Mouse (Mus musculus) heart, embryonic 15.5 days (tissue): ENCODE data around the gene Cck. TPM values are rescaled to one million over a fixed set of nuclear protein-coding genes. Genes with fewer than 3 reads are reported as not detected.

ENCODE experiments used
- ATAC-seq: fragments of 200-750 bp; cut with Nextera tagmentation; replicated peaks from 2 replicates; pipeline ENCODE4 v1.8.0; 2017; ENCODE audit warnings: low read depth, moderate TSS enrichment; ENCODE audit not compliant: insufficient number of reproducible peaks, insufficient read depth, low FRiP score
- H3K27ac ChIP-seq: fragments of 300-500 bp; sonication (generic); 2 replicates; pipeline ENCODE4 v1.5.1; 2015; ENCODE audit warnings: mild to moderate bottlenecking, inconsistent platforms
- H3K27me3 ChIP-seq: fragments of 300-500 bp; sonication (generic); 2 replicates; pipeline ENCODE4 v1.6.1; 2015; ENCODE audit warnings: inconsistent platforms
- H3K36me3 ChIP-seq: fragments of 300-500 bp; sonication (generic); 2 replicates; pipeline ENCODE4 v1.6.1; 2015; ENCODE audit warnings: mild to moderate bottlenecking, inconsistent platforms
- H3K4me1 ChIP-seq: fragments of 300-500 bp; sonication (generic); replicated peaks from 2 replicates; pipeline ENCODE4 v1.6.1; 2015; ENCODE audit warnings: inconsistent platforms
- H3K4me2 ChIP-seq: fragments of 300-500 bp; sonication (generic); 2 replicates; pipeline ENCODE4 v1.6.1; 2015; ENCODE audit warnings: inconsistent platforms, mild to moderate bottlenecking, moderate library complexity
- H3K4me3 ChIP-seq: fragments of 300-500 bp; sonication (generic); 2 replicates; pipeline ENCODE4 v1.5.1; 2015; ENCODE audit warnings: mild to moderate bottlenecking, inconsistent platforms
- H3K9ac ChIP-seq: fragments of 300-500 bp; sonication (generic); 2 replicates; pipeline ENCODE4 v1.6.1; 2015; ENCODE audit warnings: mild to moderate bottlenecking, inconsistent platforms
- H3K9me3 ChIP-seq: fragments of 300-500 bp; sonication (generic); replicated peaks from 2 replicates; pipeline ENCODE4 v1.6.1; 2016; ENCODE audit warnings: inconsistent platforms
- WGBS: fragments of 180-500 bp; shearing (Covaris S2); methylation state at CpG from one replicate; pipeline ENCODE4 v1.1.7; 2015; ENCODE audit warnings: mixed read lengths; 5-methylcytosine and 5-hydroxymethylcytosine counted together
- polyA plus RNA-seq: library from polyadenylated mRNA; unstranded; fragments of >200 nt; fragmentation: Nextera tagmentation; extraction: Ambion mirVana; gene quantifications from 2 replicates; pipeline ENCODE4 v1.2.1, GENCODE M21; 2015

The Cck gene
- polyA plus RNA-seq, 1 experiment from 2014 or later = 0.81 TPM

DNA sequence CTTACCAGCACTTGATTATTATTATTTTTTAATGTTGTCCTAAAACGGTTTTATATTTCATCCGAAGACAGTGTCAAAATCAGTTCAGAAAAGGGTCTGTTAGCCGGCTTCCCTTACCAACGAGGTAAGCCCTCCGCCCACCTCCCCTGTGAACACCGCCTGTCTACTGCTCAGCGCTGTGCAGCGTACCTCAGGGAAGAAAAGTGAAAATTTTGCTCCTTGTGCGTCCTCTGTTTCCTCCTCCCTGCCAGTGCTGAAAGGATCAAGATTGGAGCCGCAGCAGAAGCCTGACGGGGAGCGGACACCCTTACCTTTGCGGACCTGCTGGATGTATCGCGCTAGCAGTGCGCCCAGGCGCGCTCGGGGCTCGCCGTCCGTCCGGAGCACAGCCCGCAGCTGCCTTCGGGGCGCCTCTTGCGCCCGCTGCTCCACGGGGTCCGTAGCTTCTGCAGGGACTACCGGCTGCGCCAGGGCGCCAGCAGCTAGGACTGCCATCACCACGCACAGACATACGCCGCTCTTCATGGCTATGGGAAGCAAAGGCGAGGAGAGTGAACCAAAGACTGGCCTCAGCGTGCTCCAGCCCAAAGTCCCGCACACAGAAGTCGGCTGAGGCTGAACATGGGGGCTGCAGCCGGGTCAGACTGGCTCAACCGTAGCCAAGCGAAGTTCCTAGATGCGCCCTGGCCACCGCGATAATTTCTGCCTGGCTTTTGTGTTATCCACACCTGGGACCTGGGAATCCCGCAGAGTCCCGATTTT is 1.3 kb downstream of the Cck start:
- Histone ChIP-seq H3K4me1 (peaks cover 18% of the 10 kb centered on the region), H3K36me3 (no peaks in the 10 kb centered on the region), H3K9me3 (no peaks in the 10 kb centered on the region), H3K4me2 (peak overlapping the region; percentile 58), H3K4me3 (peak overlapping the region; percentile 38), H3K9ac (no peak overlapping the region), H3K27me3 (peaks cover 78% of the 10 kb centered on the region), H3K27ac (no peak overlapping the region)
- 2% methylated on average over 48 of the region's 48 CpGs for WGBS
- no peak for ATAC-seq

DNA sequence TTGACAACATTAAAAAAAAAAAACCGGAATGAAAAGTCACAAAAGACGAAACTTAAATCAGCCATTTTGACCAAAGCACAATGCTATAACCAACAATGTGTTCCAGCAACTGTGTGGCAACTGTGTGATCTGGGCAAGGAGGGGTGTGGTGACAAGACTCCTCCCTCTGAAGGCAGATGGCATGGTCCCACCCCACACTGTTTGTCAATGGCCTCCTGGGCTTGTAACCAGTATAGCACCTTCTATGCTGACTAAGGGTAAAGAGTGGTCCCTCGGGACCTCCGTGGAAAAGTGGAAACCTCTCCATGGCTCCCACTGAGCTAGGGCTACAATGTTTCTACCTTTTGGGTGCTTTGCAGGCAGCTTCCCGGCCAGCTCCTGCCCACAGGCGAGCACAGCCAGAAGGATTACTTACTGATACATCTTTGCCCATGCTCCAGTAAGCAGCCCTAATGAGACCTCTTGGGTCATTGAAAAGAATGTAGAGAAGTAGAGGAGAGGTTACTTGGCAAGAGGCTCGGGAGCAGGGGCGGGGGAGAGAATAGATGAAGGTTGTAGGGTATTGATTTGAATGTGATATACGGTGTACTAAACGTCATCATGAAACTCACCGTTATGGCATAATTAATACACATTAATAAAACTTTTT is 3.8 kb downstream of the Cck start:
- Histone ChIP-seq H3K4me2 (no peak overlapping the region), H3K27ac (no peak overlapping the region), H3K4me3 (no peak overlapping the region), H3K4me1 (peaks cover 18% of the 10 kb centered on the region), H3K36me3 (no peaks in the 10 kb centered on the region), H3K9me3 (no peaks in the 10 kb centered on the region), H3K27me3 (peaks cover 63% of the 10 kb centered on the region), H3K9ac (no peak overlapping the region)
- ATAC-seq = no peak
- 76% methylated on average over 11 of the region's 11 CpGs for WGBS

DNA sequence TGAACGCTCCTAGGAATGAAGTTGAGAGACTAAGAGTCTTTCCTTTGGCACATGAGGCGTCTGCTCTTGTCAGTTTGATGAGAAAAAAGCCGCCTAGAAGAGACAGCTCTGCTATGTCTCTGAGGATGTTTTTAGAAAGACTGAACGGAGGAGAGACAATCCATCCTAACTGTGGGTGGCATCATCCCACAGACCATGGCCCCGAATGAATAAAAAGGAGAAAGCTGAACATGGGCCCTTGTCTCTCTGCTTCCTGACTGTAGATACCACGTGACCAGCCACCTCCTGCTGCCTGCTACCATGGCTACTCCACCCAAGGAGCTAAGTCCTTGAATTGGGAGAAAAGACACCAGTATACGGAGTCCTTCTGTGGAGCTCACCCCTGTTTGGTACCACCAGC is 8.3 kb downstream of the Cck start:
- Histone ChIP-seq H3K4me1 (no peaks in the 10 kb centered on the region; the same call in 1 of the 2 replicates), H3K4me2 (no peak overlapping the region), H3K9me3 (no peaks in the 10 kb centered on the region), H3K27ac (no peak overlapping the region), H3K9ac (no peak overlapping the region), H3K4me3 (no peak overlapping the region), H3K27me3 (peaks cover 19% of the 10 kb centered on the region), H3K36me3 (no peaks in the 10 kb centered on the region)
- ATAC-seq = no peak
- 70% methylated on average over 7 of the region's 7 CpGs for WGBS

DNA sequence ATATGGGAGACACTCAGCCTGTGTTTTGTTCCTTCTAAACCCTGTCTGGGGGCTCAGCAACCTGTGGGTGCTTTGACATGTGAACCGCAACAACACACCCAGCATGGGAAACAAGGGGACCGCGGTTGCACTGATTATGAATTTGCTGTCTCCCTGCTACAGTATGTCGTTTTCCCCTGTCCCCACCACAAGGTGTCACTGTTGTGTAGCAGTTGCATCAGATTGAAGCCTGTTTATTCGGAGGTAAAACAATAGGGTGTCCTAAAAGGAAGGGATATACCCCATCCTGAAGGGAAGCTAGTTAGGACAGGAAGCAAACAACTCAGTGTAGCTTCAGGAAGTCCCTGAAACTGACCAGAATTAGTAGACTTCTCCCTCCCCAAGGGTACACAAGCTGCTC is 16.0 kb downstream of the Cck start:
- peaks cover 6% of the 10 kb centered on the region; the same call in 1 of the 2 replicates for H3K36me3 ChIP-seq
- H3K27me3 ChIP-seq = no peaks in the 10 kb centered on the region
- no peak overlapping the region for H3K9ac ChIP-seq
- no peak overlapping the region for H3K4me2 ChIP-seq
- H3K27ac ChIP-seq = no peak overlapping the region
- H3K4me3 ChIP-seq = no peak overlapping the region
- 21% methylated on average over 5 of the region's 5 CpGs for WGBS
- ATAC-seq = 0 out of 2 replicates have a peak, but pooled peaks have one; percentile 37
- H3K4me1 ChIP-seq = peaks cover 6% of the 10 kb centered on the region
- no peaks in the 10 kb centered on the region for H3K9me3 ChIP-seq

DNA sequence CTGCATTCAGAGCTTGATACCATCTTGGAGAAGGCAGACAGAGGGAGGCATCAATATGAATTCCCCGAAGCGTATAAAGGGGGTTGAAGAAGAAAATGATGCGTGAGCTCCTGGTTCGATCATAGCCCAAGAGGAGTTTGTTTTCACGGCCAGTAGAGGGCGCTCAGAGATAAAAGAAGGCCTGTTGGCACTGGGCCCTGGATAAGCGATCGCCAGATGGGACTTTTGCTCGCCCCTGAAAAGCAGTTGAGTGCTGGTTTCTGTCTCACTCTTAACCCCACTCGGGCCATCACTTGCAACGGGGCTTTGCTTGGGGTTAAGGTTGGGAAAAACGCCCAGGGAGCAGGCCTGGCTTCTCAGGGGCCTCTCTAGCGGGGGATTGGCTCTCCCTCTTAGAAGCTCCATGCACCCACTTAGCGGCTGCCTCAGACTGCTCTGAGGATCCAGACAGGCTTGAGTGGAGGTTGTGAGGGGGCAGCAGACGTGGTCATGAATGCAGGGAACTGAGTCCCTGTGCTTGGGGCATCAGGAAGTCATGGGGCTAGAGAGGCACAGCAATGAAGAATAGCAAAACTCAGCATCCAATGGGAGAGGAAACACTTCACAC is 18.1 kb downstream of the Cck start:
- no peak for ATAC-seq
- peak overlapping the region; percentile 39 for H3K9ac ChIP-seq

DNA sequence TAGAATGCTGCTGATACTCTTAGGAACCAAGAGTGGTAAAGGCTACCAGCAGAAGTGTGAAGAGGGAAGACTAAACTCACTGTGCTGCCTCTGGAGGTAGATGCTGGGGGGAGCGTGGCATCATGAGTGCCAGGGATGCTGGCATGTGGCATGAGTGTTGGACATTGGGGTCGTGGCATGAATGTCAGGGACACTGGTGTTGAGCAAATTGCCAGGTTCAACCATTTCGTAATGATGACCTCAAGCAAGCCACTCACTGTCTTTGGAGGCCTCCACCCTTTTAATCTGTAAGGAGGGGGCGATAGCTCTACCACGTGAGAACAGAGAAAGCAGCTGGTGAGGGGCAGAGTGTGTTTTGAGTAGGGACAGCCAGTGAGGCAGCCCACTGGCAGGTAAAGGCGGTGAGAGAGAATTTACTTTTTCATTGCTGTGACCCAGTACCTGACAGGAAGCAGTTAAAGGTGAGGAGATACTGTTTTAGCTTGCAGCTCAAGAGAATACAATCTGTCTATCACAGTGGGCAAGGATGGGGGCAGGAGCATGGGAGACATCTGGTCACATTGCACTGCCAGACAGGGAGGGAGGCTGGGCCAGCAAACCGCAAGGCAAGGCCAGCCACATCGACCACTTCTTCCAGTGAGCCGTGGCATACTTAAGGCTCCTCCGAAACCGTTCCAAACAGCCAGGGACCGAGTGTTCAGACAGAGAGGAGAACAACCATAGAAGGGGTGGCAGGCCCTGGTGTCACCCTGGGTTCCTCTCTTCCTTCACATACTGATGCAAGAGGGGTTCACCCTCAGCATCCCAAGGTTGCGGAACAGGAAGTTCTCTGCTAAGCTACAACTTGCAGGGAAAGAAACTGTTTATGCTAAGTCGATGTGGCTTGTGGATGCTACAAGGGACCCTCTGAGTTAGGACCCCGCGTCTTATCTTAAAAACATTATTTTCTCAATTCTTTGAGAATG is 19.7 kb downstream of the Cck start:
- H3K4me3 ChIP-seq = no peak overlapping the region
- H3K4me2 ChIP-seq = no peak overlapping the region
- H3K4me1 ChIP-seq = peaks cover 6% of the 10 kb centered on the region
- H3K9ac ChIP-seq = no peak overlapping the region
- no peaks in the 10 kb centered on the region for H3K27me3 ChIP-seq
- H3K27ac ChIP-seq = no peak overlapping the region
- WGBS = 73% methylated on average over 16 of the region's 16 CpGs
- peaks cover 38% of the 10 kb centered on the region for H3K36me3 ChIP-seq
- H3K9me3 ChIP-seq = no peaks in the 10 kb centered on the region
- no peak for ATAC-seq

More for the DNA sequence above, 18.1 kb downstream of the Cck start:
- peak overlapping the region; percentile 58 for H3K4me2 ChIP-seq
- peaks cover 6% of the 10 kb centered on the region for H3K4me1 ChIP-seq
- H3K9me3 ChIP-seq = no peaks in the 10 kb centered on the region
- H3K27me3 ChIP-seq = no peaks in the 10 kb centered on the region
- H3K27ac ChIP-seq = no peak overlapping the region
- 13% methylated on average over 15 of the region's 15 CpGs for WGBS
- peak overlapping the region; percentile 30 for H3K4me3 ChIP-seq
- H3K36me3 ChIP-seq = peaks cover 27% of the 10 kb centered on the region

DNA sequence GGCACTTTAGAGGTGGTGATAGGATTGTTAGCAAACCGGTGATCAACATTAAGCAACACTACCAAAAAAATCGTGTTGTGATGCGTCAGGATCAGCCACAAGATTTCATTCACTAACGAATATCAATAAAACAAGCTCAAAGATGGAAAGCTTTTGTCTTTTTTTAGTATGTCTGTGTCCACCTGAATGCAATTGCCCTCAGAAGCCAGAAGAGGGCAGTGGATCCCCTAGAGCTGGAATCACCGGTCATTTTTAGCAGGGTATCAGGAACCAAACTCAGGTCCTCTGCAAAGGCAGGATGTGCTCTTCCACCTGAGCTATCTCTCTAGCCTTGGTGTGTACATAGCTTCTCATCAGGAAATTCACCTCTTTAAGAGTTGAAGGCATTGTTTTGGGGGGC is 20.7 kb downstream of the Cck start:
- ATAC-seq = no peak
- H3K4me1 ChIP-seq = peaks cover 6% of the 10 kb centered on the region
- no peak overlapping the region for H3K9ac ChIP-seq
- peaks cover 38% of the 10 kb centered on the region for H3K36me3 ChIP-seq
- WGBS = 78% methylated on average over 5 of the region's 5 CpGs
- no peak overlapping the region for H3K4me2 ChIP-seq
- H3K9me3 ChIP-seq = no peaks in the 10 kb centered on the region
- no peak overlapping the region for H3K27ac ChIP-seq
- no peak overlapping the region for H3K4me3 ChIP-seq
- no peaks in the 10 kb centered on the region for H3K27me3 ChIP-seq

DNA sequence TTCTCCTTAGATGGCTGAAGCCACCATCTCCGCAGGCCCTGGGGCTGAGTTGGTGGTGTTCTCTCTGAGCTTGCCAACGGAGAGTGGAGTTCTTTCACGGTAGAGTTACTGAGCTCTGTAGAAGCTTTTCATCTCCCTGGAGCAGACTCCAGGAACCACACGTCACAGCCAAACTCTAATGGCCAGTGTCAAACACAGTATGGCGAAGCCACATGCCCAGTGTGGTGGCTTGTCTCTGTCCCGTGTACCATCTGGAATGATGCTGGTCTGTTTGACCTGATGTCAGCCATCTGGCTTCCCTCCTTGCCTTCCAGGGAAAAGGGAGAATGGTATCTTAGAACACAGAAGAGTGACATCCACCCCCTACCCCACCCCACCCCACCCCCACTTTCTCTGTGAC is 25.8 kb downstream of the Cck start:
- H3K27me3 ChIP-seq = no peaks in the 10 kb centered on the region
- peaks cover 8% of the 10 kb centered on the region for H3K4me1 ChIP-seq
- no peak overlapping the region for H3K4me3 ChIP-seq
- 80% methylated on average over 6 of the region's 6 CpGs for WGBS
- no peak overlapping the region for H3K4me2 ChIP-seq
- H3K36me3 ChIP-seq = peaks cover 44% of the 10 kb centered on the region
- no peak overlapping the region for H3K27ac ChIP-seq
- ATAC-seq = no peak
- H3K9me3 ChIP-seq = no peaks in the 10 kb centered on the region
- H3K9ac ChIP-seq = no peak overlapping the region

DNA sequence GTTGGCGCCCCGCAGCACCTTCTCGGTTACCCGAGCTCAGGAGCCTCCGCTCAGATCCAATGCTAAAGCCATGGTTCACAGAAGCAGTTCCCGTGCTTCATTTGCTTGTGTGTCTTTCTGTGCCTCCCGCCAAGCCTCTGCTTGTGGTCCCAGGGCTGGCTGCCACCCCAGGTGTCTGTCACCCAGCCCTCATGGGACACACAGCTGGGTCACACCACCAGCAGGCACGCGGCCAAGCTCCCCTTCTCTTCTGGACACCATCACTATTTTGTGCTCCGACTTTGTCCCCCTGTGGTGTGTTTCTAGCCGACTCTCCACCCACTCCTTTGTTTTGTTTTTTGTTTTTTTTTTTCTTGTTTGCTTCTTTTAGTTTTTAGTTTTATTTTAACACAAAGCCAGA is 28.0 kb downstream of the Cck start:
- no peak overlapping the region for H3K4me3 ChIP-seq
- H3K27ac ChIP-seq = no peak overlapping the region
- H3K27me3 ChIP-seq = no peaks in the 10 kb centered on the region
- ATAC-seq = no peak
- H3K4me2 ChIP-seq = no peak overlapping the region
- peaks cover 8% of the 10 kb centered on the region for H3K4me1 ChIP-seq
- H3K9me3 ChIP-seq = no peaks in the 10 kb centered on the region
- WGBS = 79% methylated on average over 11 of the region's 11 CpGs
- H3K36me3 ChIP-seq = peaks cover 36% of the 10 kb centered on the region
- H3K9ac ChIP-seq = no peak overlapping the region

DNA sequence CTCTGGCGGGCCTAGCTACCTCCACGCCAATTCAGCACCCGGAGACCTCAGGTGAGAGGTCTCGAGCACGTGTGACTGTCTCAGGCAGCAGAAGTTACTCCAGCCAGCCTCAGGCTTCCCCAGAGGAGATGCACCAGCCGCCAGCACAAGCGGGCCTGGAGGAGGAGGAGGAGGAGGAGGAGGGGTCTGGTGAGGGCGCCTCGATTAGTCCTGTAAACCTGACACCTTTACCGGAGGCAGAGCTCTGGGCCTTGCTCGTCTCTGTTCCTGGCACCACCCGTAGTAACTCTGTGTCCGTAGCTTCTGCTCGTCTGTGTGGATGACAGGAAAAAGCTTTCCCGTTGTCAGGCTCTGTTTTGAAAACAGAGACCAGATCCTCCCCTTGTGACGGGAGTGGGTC is 35.0 kb downstream of the Cck start:
- no peak overlapping the region for H3K27ac ChIP-seq
- H3K4me3 ChIP-seq = no peak overlapping the region
- H3K27me3 ChIP-seq = no peaks in the 10 kb centered on the region
- no peaks in the 10 kb centered on the region for H3K9me3 ChIP-seq
- no peak overlapping the region for H3K9ac ChIP-seq
- H3K4me2 ChIP-seq = no peak overlapping the region
- 57% methylated on average over 16 of the region's 16 CpGs for WGBS
- H3K4me1 ChIP-seq = peaks cover 12% of the 10 kb centered on the region
- peaks cover 56% of the 10 kb centered on the region for H3K36me3 ChIP-seq
- ATAC-seq = no peak

DNA sequence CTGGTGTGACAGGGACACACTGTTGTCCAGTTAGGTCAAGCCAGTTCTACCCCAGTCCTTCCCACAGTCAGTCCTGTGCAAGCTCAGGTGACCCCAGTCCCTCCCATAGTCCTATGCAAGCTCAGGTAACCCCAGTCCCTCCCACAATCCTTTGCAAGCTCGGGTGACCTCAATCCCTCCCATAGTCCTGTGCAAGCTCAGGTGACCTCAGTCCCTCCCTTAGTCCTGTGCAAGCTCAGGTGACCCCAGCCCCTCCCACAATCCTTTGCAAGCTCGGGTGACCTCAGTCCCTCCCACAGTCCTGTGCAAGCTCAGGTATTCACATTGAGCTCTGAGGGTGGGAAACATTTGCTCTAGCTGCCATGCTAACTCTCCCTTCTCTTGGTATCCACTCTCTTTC is 35.5 kb downstream of the Cck start:
- 72% methylated on average over 2 of the region's 2 CpGs for WGBS
- peaks cover 61% of the 10 kb centered on the region for H3K36me3 ChIP-seq

More for the DNA sequence above, 35.5 kb downstream of the Cck start:
- no peaks in the 10 kb centered on the region for H3K27me3 ChIP-seq
- H3K9ac ChIP-seq = no peak overlapping the region
- H3K4me1 ChIP-seq = peaks cover 12% of the 10 kb centered on the region
- no peaks in the 10 kb centered on the region for H3K9me3 ChIP-seq
- ATAC-seq = no peak
- H3K4me2 ChIP-seq = no peak overlapping the region
- no peak overlapping the region for H3K4me3 ChIP-seq
- H3K27ac ChIP-seq = no peak overlapping the region
